Mouse (Mus musculus) brain, adult 2 months (tissue): ENCODE measurements at regions not wholly inside any gene's neighbourhood (a gene's known extent, or its start where the extent isn't known, plus 50 kb on each side); places are given as distances from the start of the nearest gene placed in this dataset.

Source experiments
- DNase-seq: peaks from one replicate; pipeline ENCODE4 v3.0.0; 2011; ENCODE audit warnings: low read depth, low spot score

DNA sequence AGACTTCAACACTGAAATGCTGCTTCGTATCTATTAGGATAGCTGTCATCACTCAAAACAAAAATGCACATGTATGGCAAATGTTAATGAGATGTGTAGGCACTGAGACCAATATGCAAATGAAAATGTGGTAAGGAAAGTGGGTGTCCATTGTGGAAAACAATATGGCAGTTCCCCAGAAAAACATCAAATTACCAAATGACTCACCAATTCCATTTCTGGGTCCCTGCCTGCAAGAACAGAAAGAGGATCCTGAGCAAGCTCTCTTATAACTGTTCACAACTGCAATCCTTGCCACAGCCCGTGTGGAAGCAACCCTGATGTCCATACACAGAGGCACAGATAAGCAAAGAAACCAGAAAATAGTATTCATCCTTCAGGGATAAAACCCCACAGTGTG is 442.0 kb downstream of the Defb40 start:
- peak; percentile 64 for DNase-seq

DNA sequence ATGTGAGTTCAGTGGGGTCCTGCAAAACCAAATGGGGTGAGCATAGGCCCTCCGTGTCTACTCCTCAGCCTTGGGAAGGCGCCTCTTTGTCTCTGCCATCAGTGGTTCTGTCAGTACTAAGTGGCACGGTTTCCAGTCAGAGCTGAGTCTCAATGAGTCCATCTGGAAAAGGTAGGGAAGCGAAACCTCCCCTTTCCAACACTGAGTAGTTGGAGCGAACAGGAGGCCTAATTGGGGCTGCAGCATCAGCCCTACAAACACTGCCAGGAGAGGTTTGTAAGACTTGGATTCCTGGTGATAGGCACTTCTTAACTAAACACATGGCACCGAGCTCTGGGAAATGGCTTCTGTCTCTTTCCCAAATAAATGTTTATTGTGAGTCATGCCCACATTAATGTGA is 449.9 kb downstream of the Defb40 start:
- DNase-seq, result no peak

DNA sequence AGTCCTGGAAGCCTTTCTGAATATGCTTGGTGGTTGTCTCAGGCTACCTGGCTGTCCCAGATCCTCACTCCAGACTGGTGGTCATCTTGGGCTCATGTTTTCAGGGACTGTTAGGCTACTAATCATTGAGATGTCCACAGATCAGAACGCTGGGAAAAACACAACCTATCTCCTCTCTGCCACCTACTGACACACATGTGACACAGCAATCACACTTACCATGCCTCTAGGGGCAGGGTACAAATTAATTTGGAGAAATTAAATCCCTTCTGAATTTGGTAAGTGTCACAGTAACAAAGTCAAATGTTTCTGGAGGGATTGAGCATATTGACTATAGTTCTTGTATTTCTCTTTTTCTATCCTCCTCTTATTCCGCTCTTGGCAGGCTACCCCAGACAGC is 465.6 kb downstream of the Defb40 start:
- no peak for DNase-seq

DNA sequence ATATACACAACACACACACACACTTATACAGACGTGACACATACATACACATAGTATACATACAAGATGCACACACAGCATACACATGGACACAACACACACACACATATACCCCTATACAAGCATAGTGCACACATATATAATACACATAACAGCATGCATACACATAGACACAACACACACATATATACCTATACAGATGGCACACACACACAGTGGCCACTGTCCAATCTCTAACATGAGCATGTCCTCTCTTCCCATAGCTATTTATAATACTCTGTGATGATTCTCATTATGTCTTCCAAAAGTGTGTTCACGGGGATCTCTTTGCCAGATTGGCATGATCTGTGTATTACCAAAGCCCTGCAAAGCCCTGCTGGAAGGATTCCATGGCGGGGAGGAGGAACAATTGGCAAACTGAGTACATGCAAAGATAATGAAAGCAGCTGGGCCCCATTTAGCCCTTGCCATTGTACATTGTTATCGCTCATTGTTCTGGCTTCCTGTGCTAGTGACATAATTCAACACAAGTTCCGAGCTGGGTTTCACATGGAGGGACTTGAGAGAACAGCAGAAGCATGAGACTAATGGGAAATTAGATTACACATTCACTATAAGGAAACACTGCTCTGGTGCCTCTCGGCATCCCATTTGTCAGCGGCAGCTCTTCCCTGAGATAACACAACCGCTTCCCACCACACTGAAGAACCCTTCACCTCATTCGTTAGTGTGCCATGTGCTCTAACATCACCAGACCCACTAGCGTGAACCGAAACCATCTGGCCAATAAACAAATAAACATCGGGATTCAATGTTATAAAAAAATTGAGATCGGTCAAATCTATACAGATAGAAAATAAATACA is 471.7 kb downstream of the Defb40 start:
- DNase-seq, result peak; percentile 43

DNA sequence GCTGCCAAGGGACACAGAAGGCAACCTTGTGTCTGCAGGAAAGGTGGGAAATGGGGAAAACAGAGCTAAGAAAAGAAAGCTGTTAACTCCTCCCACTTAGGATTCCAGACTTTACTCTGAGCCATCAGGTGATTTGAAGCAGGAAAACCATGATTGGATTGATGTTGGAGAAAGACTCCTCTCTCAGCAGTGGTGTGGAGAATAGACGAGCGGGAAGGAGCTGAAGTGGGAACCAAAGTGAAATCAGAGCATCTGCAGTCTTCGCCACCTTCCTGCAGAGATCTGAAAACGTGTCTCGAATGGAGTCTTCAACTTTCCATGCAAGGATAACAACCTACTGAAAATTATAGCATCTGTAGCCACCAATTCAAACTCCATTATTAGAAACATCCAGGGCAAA is 487.4 kb downstream of the Defb40 start:
- DNase-seq, result peak; percentile 53

DNA sequence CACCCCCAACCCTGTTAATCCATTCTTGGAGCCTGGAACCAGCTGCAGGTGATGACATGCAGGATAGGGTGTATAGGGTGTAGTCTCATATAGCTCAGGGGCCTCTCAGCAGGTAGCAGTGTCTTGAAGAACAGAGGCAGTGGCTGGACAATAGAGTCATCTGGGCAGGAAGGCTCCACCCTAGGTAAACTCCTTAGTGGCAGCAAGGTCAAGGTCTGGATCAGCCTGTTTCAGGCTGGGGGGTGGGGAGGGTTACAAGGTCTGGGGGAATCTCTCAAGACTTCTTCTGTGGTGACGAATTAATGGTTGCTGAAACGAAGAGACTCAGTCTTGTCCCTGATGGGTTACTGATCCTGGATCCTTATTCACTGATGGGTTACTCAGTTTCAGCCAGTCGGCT is 498.0 kb downstream of the Defb40 start:
- DNase-seq, result no peak

DNA sequence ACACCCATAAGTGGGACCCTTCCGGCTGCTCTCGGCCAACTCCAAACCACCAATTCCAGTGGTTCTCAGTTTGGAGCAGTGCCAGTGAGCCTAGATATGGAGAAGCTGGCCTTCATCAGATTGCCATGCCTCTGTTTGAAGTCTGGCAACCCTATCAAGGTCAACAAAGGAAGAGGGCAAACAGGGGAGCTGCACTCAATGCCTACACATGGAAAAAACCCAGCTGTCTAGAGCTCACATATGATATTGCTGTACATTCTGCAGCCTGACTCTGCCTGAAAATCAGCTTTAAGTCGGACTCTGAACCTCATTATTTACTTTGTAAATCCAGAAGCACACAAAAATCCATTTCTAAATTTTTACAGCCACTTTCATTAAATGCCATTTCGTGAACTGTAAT is 499.9 kb downstream of the Defb40 start:
- no peak for DNase-seq

DNA sequence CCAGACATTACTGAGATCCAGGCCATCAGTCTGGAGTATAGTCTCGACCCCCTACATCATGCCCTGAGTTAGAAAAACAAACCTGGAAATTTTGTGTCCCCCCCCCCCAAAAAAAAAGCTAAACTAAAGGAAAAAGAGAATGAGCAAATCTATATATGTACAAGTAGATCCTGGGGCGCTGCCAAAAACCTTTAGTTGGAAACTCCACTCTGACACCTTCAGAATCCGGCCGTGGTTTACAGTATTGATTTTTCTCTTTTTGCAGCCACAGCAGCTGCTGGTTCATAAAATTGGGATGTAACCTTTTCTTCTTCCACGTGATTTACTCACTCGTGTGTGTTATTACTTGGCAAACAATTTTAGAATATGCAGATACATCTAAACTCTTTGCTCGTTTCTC is 510.5 kb downstream of the Defb40 start:
- peak; percentile 40 for DNase-seq

DNA sequence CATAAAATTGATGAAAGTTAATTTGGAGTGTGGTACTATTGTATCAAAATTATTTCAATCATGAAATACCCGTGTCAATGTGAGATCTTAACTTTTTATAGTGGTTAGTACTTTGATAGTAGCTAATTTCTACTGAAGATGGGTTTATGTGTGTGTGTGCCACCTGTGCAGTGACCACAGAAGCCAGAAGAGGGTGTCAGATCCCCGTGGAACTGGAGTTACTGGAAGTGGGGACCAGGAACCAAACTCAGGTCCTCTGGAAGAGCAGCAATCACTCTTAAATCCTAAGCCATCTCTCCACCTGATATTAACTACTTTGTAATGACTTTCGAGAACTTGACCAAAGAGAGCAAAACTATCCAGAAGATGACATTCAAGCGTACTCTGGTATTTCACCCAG is 517.4 kb downstream of the Defb40 start:
- DNase-seq, result no peak

DNA sequence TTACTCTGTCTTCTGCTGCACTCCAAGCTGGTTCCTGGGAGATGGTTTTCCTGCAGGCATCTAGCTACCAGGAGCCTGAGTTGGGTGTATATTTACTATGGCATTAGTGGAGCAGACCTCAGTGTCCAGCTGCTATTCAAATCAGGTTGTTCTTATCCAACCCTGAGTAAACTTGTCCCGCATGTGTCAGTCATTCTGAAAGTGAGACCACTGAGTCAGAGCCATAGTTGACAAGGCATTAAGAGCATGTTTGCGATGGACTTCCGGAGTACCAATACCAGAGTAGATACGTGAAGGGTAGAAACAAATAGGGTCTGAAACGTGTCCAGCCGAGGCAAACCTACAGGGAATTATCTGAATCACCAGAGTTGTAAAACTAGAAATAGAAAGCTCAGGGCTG is 520.6 kb downstream of the Defb40 start:
- no peak for DNase-seq

DNA sequence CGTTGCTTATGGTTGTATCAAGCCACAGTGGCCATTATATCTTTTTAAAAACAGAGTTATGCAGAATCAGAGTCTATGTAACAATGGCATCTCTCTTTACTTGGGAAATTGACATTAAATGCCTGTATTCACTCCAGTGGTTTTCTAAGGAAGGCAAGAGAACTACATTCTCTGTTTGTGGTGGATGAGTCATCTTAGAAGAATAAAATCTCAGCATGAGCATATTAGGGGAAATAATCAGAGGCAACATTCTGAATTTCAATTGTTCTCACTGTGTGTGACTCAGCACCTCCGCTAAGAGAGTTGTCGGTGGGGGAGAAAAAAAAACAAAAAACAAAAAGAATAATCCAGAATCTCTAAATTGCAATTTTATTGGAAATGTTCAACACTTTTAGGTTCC is 529.0 kb downstream of the Defb40 start:
- DNase-seq, result peak; percentile 53

DNA sequence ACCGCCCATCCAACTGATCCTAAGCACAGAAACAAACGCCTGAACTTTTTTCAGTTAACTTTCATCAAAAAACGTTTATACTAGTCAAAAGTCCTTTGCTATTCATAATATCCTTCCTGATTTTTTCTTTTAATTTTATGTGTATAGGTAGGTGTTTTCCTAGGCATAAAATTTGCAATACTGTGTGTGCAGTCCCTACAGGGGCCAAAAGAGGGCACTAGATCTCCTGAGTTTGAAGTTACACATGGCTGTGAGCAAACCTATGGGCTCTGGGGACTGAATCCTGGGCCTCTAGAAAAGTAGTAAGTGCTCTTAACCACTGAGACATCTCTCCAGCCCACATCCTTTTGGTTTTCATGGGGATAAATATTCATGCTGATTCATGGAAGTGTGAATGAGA is 535.8 kb downstream of the Defb40 start:
- no peak for DNase-seq

DNA sequence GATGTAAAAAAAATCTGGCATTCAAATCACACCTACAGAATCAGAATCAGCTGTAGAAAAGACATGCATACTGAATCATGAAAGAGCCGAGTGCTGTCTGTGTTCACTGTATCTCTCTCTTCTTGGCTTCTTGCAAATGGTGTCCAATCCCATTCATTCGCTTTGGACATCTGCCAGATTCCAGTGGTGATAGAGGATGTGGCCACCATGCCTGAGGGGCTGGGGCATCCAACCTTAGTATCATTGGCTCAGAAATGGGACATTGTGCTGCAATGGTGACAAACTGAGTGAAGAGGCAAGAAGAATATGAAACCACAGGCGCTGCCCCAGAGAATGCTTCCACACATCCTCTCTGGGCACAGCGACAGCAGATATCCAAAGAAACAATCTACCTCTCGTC is 555.2 kb downstream of the Defb40 start:
- DNase-seq, result peak; percentile 13

DNA sequence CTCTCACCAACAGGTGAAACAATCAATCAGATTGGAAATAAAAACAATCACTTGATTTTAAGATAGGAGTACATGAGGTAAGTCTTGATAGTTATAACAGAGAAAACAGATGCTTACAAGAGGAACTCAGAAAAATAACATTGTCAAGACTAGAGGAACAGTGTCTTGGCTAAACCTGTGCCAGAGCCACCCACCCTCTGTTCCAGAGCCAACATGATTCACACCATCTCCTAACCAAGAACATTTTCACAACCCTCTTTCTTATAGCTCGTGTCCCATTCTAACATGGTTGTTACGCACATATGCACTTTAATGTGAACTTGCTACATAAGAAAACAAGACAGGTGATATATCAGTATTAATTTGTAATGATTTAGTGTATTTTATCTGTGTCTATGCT is 565.6 kb downstream of the Defb40 start:
- peak; percentile 83 for DNase-seq

DNA sequence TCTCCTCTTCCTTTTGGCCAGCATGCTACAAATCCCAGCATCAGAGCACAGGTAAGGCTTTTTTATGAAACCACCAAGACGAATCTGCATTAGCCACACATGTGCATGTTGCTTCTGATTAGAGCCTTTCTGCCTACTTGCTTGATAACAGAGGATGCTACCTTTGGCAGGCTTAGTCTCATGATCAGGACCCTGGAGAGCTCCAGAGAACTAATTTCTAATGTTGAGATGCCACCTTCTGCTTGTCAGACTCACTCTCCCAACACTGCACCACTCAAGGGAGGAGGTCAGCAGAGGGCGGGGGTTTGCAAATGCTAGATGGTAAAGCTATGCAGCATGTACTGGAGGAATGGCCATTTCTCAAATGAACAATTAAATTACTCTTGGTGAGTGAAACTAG is 571.6 kb downstream of the Defb40 start:
- DNase-seq, result no peak

DNA sequence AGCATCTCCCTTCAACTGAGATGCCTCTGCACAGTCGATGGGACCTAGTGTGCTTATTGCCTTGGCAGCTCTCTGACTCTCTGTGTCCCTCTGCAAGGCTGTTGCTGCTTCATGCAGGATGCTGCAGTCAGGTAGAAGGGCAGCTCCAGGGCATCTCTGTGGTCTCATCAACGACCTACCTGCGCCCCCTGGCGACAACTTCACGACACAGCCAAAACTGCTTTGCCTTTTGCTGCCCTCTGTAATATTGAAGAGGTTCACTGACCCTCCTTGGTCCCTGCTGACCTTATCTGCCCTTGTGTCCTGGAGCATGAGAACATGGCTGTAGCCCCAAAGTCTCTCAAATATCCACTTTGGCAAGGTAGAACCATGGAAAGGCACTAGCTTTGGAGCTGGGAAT is 589.7 kb downstream of the Defb40 start:
- peak; percentile 63 for DNase-seq

DNA sequence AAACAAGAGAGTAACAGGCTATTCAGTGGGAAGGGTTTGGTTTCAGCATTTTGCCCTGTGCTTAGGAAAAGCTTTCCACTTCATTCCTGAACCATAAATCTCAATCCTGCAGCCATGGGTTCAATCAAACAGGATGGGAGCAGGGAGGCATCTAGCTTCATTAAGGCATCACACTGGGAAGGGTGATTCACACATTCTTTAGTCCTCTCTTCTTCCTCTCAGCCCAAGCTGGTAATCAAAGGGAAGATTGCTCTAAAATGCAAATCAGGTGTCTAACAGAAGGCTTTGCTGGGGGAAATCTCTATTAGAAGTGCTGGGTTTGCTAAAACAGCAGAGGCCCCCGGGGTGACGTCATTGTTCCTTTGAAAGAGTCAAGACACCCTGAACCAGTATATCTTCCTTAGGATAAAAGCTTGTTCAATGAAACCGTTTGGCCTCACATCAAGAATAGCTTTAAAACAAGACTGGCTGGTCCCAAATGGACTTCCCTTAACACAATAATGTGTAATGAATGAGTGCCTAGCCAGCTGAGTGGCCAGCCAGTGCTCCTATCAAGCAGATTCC is 596.4 kb downstream of the Defb40 start:
- peak; percentile 31 for DNase-seq

DNA sequence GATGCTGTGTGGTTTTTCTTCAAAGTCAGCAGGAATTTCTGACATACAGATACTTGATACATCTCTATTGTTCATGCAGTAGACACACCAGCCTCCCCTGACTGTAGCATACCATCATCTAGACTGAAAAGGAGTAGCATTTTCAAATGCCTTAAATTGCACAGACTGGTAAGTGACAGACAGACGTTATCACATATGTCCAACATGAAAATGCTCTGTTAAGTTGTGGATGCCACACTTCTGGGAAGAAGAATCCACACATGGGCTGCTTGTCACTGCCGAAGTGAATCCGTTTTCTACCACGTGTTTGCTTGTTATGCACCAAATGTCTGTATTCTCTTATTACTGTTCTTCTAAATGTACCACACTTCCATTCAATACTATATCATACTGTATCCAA is 629.3 kb downstream of the Defb40 start:
- DNase-seq, result peak; percentile 6

DNA sequence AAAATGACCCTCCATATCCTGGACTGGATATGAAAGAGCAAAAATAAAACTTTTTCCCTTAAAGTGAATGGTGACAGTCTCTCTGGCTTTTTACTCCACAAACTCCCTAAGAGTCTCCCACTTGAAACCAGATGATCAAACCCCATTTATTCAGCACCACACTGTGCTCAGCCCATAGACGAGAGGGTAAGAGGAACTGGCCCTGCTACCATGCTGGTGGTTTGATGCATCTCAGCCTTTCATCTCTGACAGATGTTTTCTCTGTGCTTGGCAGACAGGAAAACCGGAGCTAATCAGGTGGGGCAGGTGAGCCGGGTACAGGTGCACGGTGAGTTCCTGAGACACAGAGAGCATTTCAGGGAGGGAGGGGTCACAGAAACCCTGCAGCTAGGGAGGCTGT is 631.8 kb downstream of the Defb40 start:
- DNase-seq, result peak; percentile 15

DNA sequence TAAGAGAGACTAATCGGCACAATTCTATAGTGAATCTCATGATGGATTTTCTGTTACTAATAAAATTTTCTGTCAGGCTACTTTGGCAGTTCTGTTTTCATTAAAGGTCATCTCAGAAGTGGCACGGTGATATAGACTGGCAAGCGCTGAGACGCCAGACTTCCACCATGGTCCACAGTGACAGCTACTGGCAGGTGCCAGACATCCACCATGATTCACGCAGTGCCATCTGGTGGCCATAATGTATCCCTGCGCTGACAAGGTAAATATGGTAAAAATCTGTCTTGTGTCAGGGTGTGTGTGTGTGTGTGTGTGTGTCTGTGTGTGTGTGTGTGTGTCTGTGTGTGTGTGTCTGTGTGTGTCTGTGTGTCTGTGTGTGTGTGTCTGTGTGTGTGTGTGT is 632.7 kb downstream of the Defb40 start:
- peak; percentile 73 for DNase-seq

DNA sequence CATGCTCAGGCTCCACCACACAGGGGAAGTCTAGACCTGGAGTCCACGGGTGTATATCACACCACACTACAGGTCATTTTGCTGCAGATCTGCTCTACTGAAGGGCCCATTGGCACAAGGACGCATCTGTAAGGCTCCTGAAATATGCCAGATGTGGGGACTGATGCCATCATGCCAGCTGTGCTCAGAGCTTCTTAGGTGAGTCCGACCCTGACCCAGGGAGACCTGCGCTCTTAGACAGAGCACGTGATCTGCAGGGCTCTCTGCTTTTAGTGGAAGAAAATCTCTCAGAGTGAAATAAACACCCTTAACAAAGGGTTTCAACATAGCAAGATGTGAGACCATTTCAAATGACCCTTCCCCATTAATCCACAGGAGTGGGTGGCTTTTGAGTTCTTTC is 633.2 kb downstream of the Defb40 start:
- DNase-seq, result no peak

DNA sequence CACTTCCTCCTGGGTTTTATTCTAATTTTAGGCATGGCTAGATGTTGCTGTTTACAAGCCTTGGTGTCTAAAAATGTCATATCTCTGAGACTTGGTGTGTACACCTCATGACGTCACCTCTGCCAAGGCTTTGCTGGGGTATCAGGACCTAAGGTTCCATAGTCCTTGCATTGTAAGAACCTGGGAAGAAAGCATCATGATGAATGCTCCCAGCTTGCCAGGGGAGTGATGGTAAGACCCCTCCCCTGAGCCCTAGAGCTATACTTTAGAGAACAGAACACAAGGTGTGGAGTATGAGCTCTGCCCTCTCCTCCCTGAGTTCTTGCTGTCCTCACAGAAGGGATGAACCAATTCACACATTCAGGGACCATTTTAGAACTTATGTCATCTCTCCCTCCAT is 642.5 kb downstream of the Defb40 start:
- no peak for DNase-seq

DNA sequence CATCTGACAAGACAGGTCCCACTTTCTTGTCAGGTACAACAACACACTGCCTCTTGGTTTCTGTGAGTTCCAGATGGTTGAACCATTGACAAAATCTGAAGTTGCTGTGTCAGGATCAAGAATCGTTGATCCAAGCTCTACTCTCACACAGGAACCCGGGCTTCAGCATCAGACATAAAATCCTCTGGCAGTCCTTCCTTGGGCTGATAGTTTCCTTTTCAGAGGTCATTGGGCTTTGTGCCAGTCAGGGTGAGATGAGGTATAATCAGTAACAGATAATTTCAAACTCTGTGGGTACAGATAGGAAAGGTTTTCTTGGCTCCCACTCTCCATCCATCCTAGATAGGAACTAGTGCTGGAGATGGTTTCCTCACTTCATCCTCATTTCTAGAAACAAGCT is 649.5 kb downstream of the Defb40 start:
- DNase-seq, result no peak

DNA sequence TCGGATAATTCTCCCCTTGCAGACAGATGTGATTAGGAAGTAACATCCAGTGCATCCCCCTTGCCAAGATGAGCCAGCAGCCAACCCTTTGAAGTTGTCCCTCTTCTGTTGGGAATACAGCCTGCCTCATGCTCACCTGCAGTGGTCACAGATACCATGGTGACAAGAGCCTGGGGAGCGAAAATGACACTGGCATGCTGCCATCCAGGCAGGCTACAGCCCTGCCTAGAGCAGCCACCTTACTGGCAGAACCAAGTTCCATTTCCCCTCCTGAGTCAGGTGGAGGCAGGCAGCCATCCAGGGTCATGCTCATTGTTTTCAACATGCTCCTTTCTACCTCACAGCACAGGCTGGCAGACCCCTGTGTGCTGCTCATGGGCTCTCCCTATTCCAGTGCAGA is 661.6 kb downstream of the Defb40 start:
- DNase-seq, result peak; percentile 7
